Mouse (Mus musculus) limb, embryonic 14.5 days (tissue): ENCODE data around the gene Nphs2. TPM values are rescaled to one million over a fixed set of nuclear protein-coding genes. Genes with fewer than 3 reads are reported as not detected.
"Not testable (repeated sequence)": the region's sequence is repeated elsewhere in the genome, so short reads cannot be mapped to it uniquely, and the experiment has no call there.

Source experiments
- ATAC-seq: fragments of 200-750 bp; cut with Nextera tagmentation; 2 replicates; pipeline ENCODE4 v1.8.0; 2017; ENCODE audit warnings: low read depth, moderate number of reproducible peaks, moderate TSS enrichment; ENCODE audit not compliant: low FRiP score
- DNase-seq: peaks from one replicate; pipeline ENCODE4 v3.0.0-alpha.2; 2015; ENCODE audit warnings: low spot score
- H3K27ac ChIP-seq: fragments of 300-500 bp; sonication (generic); replicated peaks from 2 replicates; pipeline ENCODE4 v1.5.1; 2014; ENCODE audit warnings: low read depth, mild to moderate bottlenecking, low read length, moderate library complexity, mixed read lengths
- H3K27me3 ChIP-seq: fragments of 300-500 bp; sonication (generic); 2 replicates; pipeline ENCODE4 v1.6.1; 2014; ENCODE audit warnings: low read length, mixed read lengths; ENCODE audit not compliant: control insufficient read depth, insufficient read depth
- H3K36me3 ChIP-seq: fragments of 300-500 bp; sonication (generic); 2 replicates; pipeline ENCODE4 v1.6.1; 2014; ENCODE audit warnings: mild to moderate bottlenecking, low read length, moderate library complexity, mixed read lengths; ENCODE audit not compliant: control insufficient read depth, insufficient read depth
- H3K4me1 ChIP-seq: fragments of 300-500 bp; sonication (generic); 2 replicates; pipeline ENCODE4 v1.6.1; 2014; ENCODE audit warnings: antibody characterized with exemption, low read length, mixed read lengths; ENCODE audit not compliant: control insufficient read depth, insufficient read depth
- H3K4me2 ChIP-seq: fragments of 300-500 bp; sonication (generic); replicated peaks from 2 replicates; pipeline ENCODE4 v1.6.1; 2014; ENCODE audit warnings: low read depth, mild to moderate bottlenecking, low read length, moderate library complexity; ENCODE audit not compliant: severe bottlenecking
- H3K4me3 ChIP-seq: fragments of 300-500 bp; sonication (generic); replicated peaks from 2 replicates; pipeline ENCODE4 v1.5.1; 2014; ENCODE audit warnings: low read length
- H3K9ac ChIP-seq: fragments of 300-500 bp; sonication (generic); 2 replicates; pipeline ENCODE4 v1.6.1; 2014; ENCODE audit warnings: mild to moderate bottlenecking, low read depth, low read length, moderate library complexity; ENCODE audit not compliant: severe bottlenecking
- H3K9me3 ChIP-seq: fragments of 300-500 bp; sonication (generic); 2 replicates; pipeline ENCODE4 v1.6.1; 2016; ENCODE audit warnings: low read length; ENCODE audit not compliant: control insufficient read depth
- POLR2A ChIP-seq: fragments of 200-500 bp; IDR thresholded peaks from 2 replicates; pipeline ENCODE4 v1.8.0; 2012; ENCODE audit warnings: inconsistent platforms, mild to moderate bottlenecking, moderate library complexity, borderline replicate concordance; ENCODE audit not compliant: insufficient read depth, insufficient read length; ENCODE audit errors: extremely low read depth
- WGBS: fragments of 180-500 bp; shearing (Covaris S2); extraction: QIAGEN DNeasy Blood & Tissue Kit; methylation state at CpG from one replicate; pipeline ENCODE4 v1.1.7; 2014; 5-methylcytosine and 5-hydroxymethylcytosine counted together
- polyA plus RNA-seq, 2 experiments: library from polyadenylated mRNA; depleted of rRNA in 1 of 2; stranded (reverse) in 1 of 2; unstranded in 1 of 2; fragments of >200 nt; fragmentation: Nextera tagmentation in 1 of 2; extraction: Ambion mirVana in 1 of 2; gene quantifications; 2 replicates each; pipeline versions ENCODE4 v1.2.1 to v1.2.3; 2012 to 2014

The Nphs2 gene
- 0.03 and 0.08 TPM in 2 replicates for polyA plus RNA-seq (2012; rRNA removed)
- polyA plus RNA-seq (2014; fragmentation: Nextera tagmentation; extraction: Ambion mirVana), result 0.10 and 0.23 TPM in 2 replicates

GRCm38 (mm10) chr1:156310630-156311029 is at the start of gene Nphs2:
Gene Nphs2, plus strand, starts transcription at chr1:156310727.
- H3K4me2 ChIP-seq, result peak within 1 kb of the TSS; percentile 22
- H3K36me3 ChIP-seq, result no peaks in the 10 kb centered on the region
- no peak within 1 kb of the TSS for H3K9ac ChIP-seq
- no peak for TF ChIP-seq POLR2A
- H3K4me3 ChIP-seq, result peak within 1 kb of the TSS; percentile 0
- H3K27ac ChIP-seq, result no peak within 1 kb of the TSS
- WGBS, result 7% methylated on average over 29 of the region's 29 CpGs
- H3K9me3 ChIP-seq, result no peaks in the 10 kb centered on the region
- DNase-seq (no peak), ATAC-seq (no peak)
- H3K4me1 ChIP-seq, result no peaks in the 10 kb centered on the region
- peaks cover 32% of the 10 kb centered on the region for H3K27me3 ChIP-seq

GRCm38 (mm10) chr1:156263352-156263751 is 47.2 kb upstream of the Nphs2 start:
- H3K9me3 ChIP-seq, result no peaks in the 10 kb centered on the region
- H3K4me3 ChIP-seq, result no peak overlapping the region
- H3K27me3 ChIP-seq, result no peaks in the 10 kb centered on the region
- no peak overlapping the region for H3K27ac ChIP-seq
- 46% methylated on average over 2 of the region's 2 CpGs for WGBS
- TF ChIP-seq POLR2A, result no peak
- H3K4me2 ChIP-seq, result no peak overlapping the region
- DNase-seq, result peak; percentile 50
- no peak for ATAC-seq
- no peak overlapping the region for H3K9ac ChIP-seq
- H3K36me3 ChIP-seq, result no peaks in the 10 kb centered on the region
- no peaks in the 10 kb centered on the region for H3K4me1 ChIP-seq

- Histone ChIP-seq H3K4me1 (no peaks in the 10 kb centered on the region), H3K9me3 (no peaks in the 10 kb centered on the region), H3K27me3 (no peaks in the 10 kb centered on the region), H3K36me3 (no peaks in the 10 kb centered on the region), H3K4me3 (no peak overlapping the region), H3K9ac (no peak overlapping the region), H3K4me2 (no peak overlapping the region), H3K27ac (no peak overlapping the region)
- ATAC-seq, result no peak
- 86% methylated on average over 8 of the region's 8 CpGs for WGBS
- DNase-seq, result no peak
- no peak for TF ChIP-seq POLR2A
Observed at GRCm38 (mm10) chr1:156263946-156264345, 46.6 kb upstream of the Nphs2 start.

- not testable (repeated sequence) for H3K4me2 ChIP-seq, H3K4me3 ChIP-seq, H3K27me3 ChIP-seq, DNase-seq, H3K4me1 ChIP-seq, H3K27ac ChIP-seq, ATAC-seq, H3K36me3 ChIP-seq, H3K9me3 ChIP-seq, H3K9ac ChIP-seq
- WGBS, result 38% methylated on average over 3 of the region's 3 CpGs
Observed at GRCm38 (mm10) chr1:156268546-156268945, 42.0 kb upstream of the Nphs2 start.

GRCm38 (mm10) chr1:156270471-156270870 is 40.1 kb upstream of the Nphs2 start:
- 87% methylated on average over 9 of the region's 9 CpGs for WGBS
- Histone ChIP-seq H3K36me3 (no peaks in the 10 kb centered on the region), H3K4me1 (no peaks in the 10 kb centered on the region), H3K9me3 (no peaks in the 10 kb centered on the region), H3K4me3 (no peak overlapping the region), H3K27ac (no peak overlapping the region), H3K27me3 (no peaks in the 10 kb centered on the region), H3K9ac (no peak overlapping the region), H3K4me2 (no peak overlapping the region)
- no peak for DNase-seq
- no peak for ATAC-seq
- TF ChIP-seq POLR2A, result no peak

- Histone ChIP-seq H3K9me3 (no peaks in the 10 kb centered on the region), H3K4me1 (no peaks in the 10 kb centered on the region), H3K27me3 (no peaks in the 10 kb centered on the region), H3K36me3 (no peaks in the 10 kb centered on the region), H3K27ac (no peak overlapping the region), H3K9ac (no peak overlapping the region), H3K4me3 (no peak overlapping the region), H3K4me2 (no peak overlapping the region)
- no peak for TF ChIP-seq POLR2A
- WGBS, result 37% methylated on average over 5 of the region's 5 CpGs
- no peak for ATAC-seq
- DNase-seq, result no peak
Observed at GRCm38 (mm10) chr1:156271654-156272053, 38.9 kb upstream of the Nphs2 start.
